Mouse (Mus musculus) embryo, embryonic 11.5 days (tissue): ENCODE data around the gene Tgfbr2.

Source experiments
- DNase-seq: peaks from one replicate; pipeline ENCODE4 v3.0.0-alpha.2; 2012; ENCODE audit warnings: low read depth, low spot score

Gene Tgfbr2

DNA sequence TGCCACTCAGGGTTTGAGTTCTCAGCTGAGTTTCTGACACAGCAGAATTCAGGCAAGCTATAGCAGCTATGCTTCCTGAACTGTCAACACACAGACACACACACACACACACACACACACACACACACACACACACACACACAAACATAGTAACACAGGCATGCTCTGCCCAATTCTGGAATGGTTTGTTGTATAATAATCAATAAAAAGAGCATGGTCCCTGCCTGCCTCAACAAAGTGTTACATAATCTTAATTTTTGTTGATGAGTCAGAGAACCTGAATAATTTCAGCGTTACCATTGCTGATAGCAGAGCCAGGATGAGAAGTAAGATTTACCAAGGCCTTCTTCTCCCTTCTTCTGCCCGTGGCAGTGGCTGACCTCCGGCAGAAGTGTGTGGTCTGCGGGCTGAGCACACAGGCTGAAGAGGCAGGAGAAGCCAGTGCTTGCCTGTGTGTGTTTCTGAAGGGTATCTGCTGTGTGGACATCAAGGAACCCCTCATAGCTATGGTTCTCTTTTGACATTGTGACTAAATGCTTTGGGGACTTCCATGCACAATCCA is 18.8 kb upstream of the Tgfbr2 start:
- no peak for DNase-seq

DNA sequence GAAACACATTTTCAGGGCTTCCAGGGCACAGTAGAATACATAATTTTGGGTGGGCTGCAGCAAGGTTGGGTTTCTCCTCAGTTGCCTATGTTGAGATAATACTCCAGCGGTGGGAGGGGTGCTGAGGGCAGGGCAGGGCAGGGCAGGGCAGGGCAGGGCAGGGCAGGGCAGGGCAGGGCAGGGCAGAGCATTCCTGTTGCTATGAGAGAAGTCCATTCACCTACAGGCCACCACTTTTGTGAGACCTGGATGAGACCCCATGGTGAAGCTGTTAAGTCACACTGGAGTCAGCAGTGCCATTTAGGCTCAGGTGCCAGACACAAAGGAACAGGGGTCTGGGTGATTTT is 18.3 kb upstream of the Tgfbr2 start:
- DNase-seq = no peak

- DNase-seq = no peak
Measured at GRCm38 (mm10) chr9:116192826-116193534, 17.8 kb upstream of the Tgfbr2 start.

DNA sequence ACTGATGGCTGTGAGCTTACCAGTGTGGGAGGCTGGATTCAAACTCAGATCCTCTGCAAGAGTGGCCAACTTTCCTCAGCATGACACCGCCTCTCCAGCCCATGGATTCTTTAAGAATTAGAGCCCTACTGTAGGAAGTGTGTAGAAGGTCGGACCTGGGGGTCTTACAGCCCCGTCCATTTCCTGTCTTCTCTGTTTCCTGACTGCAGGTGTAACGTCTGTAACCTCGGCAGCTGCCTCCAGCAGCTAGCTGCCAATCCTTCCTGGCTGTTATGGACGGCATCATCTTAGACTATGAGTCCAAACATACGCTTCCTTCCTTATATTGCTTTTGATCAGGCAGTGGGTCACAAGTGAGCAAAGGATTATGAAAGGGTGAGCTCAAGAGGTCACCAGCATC is 17.1 kb upstream of the Tgfbr2 start:
- DNase-seq = no peak

DNA sequence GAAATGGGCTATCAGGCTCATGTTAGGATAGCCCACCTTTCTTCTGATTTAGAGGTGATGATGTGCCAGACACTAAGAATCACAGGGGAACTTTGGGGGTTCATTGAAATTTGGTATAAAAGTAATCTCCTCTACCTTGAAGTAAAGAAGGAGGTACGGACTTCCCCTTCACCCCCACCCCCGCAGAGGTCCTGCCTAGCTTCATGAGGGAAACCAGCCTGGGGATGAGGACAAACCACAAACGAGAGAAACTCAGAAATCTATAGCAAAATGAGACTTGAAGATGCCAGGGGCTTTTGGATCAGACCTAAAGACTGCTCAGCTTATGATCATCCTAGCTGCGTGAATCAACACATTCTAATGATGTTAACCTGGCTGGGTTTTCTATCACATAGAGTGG is 14.7 kb upstream of the Tgfbr2 start:
- DNase-seq = no peak

DNA sequence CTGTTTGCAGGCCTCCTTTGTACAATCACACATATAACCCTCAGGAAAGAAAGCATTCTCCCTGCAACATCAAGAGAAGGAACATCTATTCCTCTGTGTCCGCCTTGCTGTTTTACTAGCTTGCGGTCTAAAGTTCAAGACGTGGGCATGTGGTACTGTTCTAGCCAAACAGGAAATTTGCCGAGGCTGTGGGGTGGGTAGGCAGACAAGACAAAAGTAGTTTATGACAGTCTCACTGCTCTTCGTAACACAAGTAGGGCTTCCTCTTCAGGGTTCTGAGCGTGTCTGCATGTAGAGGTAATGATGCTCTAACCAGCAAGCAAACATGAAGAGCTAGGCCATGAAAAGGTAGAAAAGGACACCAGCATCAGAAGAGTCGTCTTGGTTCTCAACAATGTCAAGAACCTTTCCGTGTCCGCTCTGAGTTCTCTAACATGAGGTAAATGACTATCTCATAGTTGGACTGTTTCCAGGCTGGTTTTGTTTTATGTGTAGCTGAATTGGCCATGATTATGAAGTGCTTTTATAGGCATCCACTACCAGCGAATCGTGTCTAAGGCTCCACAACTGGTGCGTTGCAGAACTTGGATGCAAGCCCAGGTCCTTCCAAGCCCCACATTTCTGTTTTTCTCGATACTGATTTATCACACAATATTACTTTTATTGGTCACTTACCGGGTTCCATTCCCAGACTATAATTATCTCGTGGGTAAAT is 13.9 kb upstream of the Tgfbr2 start:
- DNase-seq = no peak

DNA sequence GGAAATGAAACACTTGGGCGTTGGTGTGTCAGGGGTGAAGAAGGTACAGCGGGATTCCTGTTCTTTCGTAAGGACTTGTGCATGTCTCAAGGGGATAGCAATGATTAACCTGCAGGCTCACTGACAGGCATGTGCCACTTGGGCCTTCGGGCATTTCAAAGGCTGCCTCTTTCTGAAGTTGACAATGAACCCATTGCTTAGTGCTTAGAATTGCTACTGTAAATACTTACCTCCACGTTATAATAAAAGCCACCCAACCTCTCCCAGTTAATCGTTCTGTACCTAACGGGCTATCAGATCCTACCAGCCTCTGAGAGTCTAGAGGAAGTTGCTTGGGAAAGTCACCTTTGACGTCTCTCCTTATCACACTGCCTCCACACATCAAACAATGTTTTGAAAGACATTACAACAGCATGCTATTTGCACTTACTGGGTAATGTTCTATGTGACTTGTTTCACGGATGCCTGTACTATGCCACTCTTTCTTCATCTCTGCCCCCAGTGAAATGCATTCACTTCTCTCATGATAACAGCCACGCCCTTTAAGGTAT is 12.1 kb upstream of the Tgfbr2 start:
- no peak for DNase-seq

DNA sequence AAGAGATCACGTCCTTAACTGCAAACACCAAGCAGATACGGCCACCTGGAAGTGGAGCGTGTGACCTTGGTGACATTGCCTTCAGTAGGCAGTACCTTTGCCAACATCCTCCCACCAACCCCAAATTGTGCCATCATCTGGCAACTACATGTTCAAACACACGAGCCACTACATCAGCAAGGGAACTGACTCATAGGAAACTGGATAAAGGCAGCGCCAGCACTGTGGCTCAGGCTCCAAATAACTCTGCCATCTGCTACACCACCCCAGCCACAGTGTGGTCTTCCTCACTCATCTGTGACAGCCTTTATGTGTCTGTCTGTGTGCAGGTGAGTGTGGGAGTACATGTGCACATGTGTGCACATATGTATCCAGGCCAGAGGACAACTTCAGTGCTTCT is 9.7 kb upstream of the Tgfbr2 start:
- no peak for DNase-seq

GRCm38 (mm10) chr9:116183035-116183434 is 7.9 kb upstream of the Tgfbr2 start:
- DNase-seq = no peak

DNA sequence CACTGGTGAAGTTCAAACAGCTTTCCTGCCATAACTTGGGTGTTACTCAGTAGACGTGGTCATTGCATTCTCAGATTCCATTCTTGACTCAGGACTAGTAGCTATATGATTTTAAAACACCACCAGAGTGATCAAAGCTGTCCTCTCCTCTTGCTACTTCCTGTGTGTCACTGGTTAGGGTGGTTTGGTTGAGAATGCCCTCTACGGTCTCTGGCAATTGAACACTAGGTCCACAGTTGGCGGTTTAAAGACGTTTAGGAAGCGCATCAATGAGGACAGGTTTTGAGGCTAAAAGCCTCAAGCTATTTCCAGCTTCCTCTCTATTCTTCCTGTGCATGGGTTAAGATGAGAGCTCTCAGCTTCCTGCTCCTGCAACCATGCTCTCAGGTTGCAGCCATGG is 6.4 kb upstream of the Tgfbr2 start:
- no peak for DNase-seq

DNA sequence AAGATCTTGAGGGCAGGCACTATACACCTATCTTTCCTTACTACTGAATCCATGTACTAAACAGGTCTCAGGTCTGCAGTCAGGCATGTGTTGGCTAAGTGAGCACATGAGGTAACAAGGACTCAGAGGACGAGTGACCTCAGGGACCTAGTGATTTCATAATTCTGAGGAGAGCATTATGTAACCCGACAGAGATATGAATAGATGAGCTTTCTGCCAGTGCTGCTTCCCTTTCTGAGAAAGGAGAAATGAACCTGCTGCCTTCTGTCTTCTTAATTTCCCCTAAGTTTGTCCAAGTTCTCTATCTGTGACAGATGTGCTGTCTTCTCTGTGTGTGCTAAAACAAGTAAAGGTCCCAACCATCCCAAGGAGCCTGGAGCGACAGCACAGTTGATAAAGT is 3.0 kb upstream of the Tgfbr2 start:
- no peak for DNase-seq

GRCm38 (mm10) chr9:116177108-116177507 is 1.9 kb upstream of the Tgfbr2 start:
- no peak for DNase-seq

DNA sequence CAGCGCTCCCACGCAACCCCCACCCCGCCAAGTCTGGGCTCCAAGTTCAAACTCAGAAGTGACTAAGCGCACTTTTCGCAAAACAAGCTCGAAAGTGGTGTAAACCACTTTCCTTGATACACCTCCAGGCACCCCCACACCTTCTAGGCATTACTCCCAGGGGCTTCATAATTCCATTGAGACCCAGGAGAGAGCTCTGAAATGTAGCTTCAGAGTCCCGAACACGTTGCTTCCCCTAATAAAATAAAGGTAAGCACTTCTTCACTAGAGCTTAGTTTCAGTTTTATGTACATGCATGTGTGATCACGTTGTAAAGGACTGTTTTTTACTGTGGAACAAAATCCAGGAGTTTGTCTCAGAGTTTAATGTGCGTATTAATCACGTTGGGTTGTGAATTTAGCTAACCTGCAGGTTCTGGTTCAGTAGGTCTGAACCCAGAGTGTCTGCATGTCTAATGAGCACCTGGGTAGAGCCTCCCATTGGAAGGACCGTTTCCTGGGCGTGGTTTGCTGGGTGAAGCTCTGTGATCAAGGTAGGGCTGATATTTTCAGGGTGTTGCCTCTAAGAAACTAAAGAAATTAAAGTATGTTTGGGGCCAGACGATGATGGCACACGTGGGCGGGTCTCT is 442 bp upstream of the Tgfbr2 start:
- no peak for DNase-seq

DNA sequence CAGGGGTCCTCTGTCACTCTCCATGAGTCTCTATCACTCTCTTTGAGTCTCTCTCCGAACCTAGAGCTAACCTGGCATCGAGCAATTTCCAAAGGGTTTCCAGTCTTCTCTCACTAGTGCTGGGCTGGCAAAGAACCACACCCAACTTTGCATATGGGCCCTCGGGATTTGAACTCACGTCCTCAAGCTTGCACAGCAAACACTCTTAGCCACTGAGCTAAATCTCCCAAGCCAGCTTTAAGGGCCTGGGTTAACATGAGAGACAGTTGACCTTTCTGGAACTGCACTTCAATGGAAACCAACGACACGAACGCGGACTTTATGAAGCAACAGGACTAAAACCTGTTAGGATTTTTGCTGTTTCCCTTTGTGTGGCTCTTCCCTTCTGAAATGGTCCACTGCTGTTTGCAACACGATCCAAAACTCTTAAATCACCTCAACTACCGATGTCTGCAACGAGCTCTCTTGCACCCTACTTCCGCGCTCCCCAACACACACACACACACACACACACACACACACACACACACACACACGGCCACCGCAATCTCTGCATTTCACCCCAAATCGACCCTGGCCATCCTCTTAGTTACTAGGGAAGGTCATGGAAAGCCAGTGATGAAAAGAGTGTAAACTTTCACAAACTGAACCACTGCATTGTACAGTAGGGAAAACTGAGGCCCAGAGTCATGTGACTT is 1.5 kb downstream of the Tgfbr2 start:
- no peak for DNase-seq

DNA sequence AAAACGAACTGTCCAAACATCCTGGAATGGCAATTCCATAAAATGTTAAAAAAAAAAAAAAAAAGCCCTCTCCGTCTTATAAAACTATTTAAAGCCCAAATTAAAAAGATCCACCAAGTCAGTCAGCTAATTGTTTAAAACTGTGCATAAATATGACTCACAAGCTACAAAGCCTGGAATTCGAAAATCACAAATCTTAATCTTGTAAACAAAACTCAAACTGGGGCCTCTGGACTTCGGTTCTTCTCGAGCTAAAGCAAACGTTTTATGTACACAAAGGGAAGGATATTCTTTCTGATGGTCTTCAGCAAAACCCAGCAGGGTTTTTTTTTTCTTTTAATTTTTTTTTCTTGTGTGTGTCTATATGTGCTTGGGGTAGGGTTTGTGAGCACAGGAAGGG is 2.1 kb downstream of the Tgfbr2 start:
- DNase-seq = no peak

DNA sequence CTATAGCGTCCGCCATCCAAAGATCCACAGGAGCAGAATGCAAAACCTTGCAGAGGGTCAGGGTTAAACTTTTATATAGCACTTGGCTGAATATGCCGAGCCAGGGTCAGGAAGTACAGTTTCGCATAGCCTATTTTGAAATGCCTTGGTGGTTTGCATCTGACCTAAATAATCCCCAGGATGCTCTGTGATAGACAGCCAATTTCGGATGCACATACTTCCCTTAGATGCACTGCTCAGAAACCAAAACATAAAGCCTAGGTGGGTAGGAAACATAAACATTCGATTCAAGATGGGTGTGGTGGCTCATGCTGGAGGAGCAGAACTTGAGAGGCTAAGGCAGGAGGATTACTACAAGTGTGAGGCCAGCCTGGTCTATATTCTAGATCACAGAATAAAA is 6.1 kb downstream of the Tgfbr2 start:
- no peak for DNase-seq

- DNase-seq = no peak
Measured at GRCm38 (mm10) chr9:116167304-116167880, 7.8 kb downstream of the Tgfbr2 start.

DNA sequence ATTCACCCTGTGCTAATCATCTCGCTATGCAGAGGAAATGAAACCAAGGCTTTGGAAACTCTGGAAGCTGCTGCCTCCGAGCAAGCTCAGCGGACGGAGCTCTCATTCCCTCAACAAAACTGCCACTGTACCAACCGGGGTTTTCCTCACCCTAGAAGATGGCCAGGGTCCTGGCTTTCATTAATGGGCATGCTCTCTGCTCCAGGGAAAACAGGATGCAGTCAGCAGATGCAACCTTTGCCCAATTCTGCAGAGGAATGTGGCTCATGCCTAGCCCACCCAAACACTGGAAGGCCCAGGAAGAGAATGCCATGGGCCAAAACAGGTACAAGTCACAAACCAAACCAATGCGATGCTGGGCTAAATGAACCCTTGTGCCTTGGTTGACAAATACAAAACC is 8.8 kb downstream of the Tgfbr2 start:
- DNase-seq = no peak

DNA sequence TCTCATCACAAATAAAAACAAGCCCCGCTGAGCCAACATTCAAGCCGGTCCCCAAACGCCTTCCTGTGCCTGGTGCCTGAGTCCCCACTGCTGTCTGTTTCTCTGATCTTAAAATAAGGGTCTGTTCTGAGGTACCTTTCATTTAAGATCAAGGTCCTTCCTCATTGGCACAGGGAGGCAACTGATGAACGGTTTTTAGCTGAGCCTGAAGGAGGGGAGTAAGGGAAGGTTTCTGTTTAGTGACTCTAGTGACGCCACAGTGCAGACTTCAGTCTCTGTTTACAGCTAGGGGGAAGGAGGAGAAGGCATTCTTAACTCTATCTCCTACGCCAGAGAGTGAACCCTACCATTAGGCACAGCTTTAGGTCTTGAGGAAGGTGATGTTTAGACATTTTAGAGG is 11.3 kb downstream of the Tgfbr2 start:
- DNase-seq = no peak

GRCm38 (mm10) chr9:116162866-116163374 is 12.2 kb downstream of the Tgfbr2 start:
- no peak for DNase-seq

GRCm38 (mm10) chr9:116160860-116161259 is 14.3 kb downstream of the Tgfbr2 start:
- DNase-seq = no peak
